Mouse (Mus musculus) adrenal gland, postnatal 10 days (tissue): ENCODE results near the gene Cd80. TPM values are rescaled to one million over a fixed set of nuclear protein-coding genes. Genes with fewer than 3 reads are reported as not detected.

Source experiments
- DNase-seq: peaks from one replicate; pipeline ENCODE4 v3.0.0; 2021; ENCODE audit warnings: mixed read lengths
- total RNA-seq, 2 experiments: library from RNA; stranded (reverse); gene quantifications; 2 replicates each; pipeline ENCODE4 v1.2.3; 2021

Cd80 gene
- total RNA-seq, 2 experiments from 2014 or later: 0.73 to 0.96 TPM

- no peak for DNase-seq
Measured at GRCm38 (mm10) chr16:38448458-38448857, 6.9 kb upstream of the Cd80 start.

- DNase-seq: no peak
Measured at GRCm38 (mm10) chr16:38450707-38451106, 4.7 kb upstream of the Cd80 start.

- DNase-seq: peak; percentile 26
Measured at GRCm38 (mm10) chr16:38451421-38452205, 3.7 kb upstream of the Cd80 start.

GRCm38 (mm10) chr16:38452442-38453202 lies 2.7 kb upstream of the Cd80 start, which contains the start of gene Adprh:
Adprh (minus strand) TSS chr16:38452703.
- peak; percentile 98 for DNase-seq

- DNase-seq: no peak
Measured at GRCm38 (mm10) chr16:38453203-38453553, 2.2 kb upstream of the Cd80 start.

DNA sequence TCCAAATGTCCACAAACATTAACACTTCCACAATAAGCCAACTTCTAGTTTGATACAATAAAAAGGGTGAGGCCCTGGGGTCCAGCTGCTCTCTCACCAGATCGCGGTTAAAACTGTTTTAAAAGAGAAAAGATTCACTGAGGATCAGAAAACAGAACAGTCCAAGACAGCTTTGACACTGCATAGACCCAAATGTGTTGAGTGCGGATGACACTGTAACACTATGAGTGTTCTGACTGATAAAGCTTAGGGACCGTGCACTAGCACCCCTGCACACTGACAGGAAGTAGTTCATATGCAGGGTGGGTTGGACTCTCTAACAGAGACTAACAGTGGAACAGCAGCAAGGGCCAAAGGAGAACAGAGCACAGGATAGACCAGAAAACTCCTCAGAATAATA lies 1.4 kb upstream of the Cd80 start:
- no peak for DNase-seq

DNA sequence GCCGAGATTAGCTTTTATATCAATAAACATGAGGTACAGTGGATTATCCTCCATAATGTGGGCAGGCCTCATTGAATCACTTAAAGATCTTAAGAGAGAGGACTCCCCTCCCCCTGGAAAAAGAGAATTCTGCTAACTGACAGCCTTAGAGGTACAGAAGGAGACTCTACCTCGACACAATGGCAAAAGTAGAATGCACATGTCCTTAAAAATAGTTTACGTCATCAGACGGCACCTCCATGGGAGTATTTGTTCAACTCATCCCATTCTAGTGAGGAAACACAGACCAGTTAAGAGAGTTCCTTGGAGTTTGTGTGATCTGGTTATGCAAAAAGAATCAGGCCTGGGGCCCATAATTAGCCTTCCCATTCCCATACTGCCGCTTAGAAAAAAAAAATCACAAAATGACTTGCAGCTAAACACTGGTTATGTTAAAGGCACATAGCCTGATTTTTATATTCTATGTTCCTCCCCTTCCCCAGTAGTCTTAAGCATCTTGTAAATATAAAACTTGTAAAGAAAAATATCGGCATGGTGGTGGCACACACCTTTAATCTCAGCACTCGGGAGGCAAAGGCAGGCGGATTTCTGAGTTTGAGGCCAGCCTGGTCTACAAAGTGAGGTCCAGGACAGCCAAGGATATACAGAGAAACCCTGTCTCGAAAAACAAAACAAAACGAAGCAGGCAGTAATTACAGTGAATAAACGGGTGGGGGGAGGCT lies 667 bp upstream of the Cd80 start:
- no peak for DNase-seq

- DNase-seq: no peak
Measured at GRCm38 (mm10) chr16:38456812-38457567, 1.6 kb downstream of the Cd80 start.

DNA sequence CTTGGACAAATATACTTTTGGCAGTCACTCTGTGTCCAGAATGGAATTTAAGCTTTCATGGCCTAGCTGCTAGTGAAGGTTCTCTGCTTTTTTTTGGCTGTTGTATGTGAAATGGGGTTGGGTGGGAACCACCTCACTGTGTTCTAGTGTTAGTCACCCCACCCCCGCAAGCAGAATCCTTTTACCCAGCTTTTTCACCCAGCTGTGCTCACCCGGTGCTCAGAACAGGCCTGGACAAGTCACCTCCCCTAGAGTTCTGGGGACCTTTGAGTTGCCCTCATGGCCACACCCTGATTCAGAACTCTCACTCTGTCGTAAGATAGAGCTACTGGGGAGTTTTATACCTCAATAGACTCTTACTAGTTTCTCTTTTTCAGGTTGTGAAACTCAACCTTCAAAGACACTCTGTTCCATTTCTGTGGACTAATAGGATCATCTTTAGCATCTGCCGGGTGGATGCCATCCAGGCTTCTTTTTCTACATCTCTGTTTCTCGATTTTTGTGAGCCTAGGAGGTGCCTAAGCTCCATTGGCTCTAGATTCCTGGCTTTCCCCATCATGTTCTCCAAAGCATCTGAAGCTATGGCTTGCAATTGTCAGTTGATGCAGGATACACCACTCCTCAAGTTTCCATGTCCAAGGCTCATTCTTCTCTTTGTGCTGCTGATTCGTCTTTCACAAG lies 3.4 kb downstream of the Cd80 start:
- no peak for DNase-seq

DNA sequence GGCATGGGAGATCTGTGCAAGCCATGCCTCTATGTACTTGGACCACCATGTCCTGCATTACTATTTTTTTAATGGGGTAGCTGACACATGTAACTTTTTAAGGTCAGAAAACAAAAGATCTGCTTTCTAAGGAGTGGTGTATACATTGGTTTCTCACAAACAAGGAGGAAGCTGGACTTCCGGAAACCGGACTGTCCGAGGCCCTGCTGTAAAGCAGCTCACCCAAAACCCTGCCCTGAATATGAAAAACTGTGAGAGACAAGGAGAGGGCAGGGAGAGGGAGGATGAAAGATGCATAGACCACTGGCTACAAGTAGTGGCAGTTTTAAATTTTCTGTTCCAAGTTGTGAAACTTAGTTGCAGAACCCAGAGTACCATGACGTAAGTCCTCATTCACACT lies 4.6 kb downstream of the Cd80 start:
- DNase-seq: no peak

DNA sequence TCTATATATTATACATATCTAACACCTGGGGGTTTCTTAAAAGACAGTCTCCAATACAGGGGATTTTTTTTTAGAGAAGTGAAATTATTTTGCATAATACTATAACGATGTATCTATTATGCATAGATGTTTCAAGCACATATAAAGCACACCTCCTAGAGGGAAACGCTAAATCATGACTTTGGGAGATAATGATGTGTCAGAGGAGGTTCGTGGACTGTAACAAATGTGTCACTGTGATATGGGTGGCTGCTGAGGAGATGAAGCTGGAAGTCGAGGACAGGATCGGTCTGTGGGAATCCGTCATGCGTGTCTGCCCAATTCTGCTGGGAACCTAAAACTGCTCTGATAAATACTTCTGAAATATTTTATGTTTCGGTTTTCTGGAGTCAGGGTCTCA lies 6.4 kb downstream of the Cd80 start:
- DNase-seq: no peak

- DNase-seq: no peak
Measured at GRCm38 (mm10) chr16:38462161-38462560, 6.8 kb downstream of the Cd80 start.

GRCm38 (mm10) chr16:38463305-38463704 lies 7.9 kb downstream of the Cd80 start:
- no peak for DNase-seq

DNA sequence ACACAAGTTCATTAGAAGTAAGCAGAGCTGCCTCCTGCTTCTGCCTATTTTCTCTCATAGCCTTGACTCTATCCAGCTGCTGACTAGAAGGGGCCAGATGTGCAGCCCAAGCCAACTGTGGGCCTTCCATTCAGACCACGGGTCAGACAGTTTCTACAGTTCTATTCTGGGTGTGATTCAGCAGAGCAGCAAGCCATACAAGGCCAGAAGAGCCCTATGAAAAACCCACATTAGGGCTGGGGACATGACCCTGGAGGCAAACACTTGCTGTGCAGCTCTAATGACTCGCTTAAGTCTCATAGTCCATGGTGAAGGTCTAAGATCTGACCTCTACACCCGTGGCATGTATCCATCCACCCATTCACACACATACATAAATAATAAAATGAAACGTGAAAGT lies 10.7 kb downstream of the Cd80 start:
- no peak for DNase-seq

DNA sequence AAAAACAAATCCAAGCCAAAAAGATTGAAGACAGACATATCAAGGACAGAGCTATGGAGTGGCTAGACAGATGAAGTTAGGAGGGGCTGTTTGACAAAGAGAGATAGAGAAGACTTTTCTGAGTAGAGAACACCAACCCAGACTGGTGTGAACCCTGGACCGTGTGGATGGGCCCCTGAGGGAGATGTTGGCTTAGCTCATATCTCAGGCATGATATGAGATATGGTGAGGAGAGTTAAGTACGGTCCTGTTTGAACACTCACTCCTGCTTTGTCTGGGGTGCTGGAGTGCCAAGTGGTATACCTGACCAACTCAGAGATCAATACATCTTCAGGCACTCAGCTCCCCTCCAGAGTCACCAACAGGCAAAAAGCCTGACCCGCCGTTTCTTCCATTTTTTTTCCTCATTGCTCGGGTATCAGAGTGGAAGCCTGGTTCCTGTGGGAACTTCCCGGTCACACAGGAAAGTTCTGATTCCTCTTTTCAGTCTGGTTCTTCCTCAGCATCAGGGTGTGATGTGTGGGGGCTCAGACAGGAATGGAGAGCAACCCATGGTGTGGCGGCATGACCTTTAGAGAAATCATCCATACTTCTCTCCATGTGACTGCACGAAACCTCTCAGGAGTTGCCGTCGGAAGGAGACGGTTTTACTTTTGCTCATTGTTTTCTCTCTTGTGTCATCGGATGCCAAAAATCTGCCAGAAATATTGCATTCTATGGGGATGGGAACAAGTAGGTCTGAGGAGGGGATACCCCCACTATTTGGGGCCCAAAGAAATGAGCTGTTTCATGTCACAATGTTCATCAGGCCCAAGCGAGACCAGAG lies 11.9 kb downstream of the Cd80 start:
- DNase-seq: no peak

- peak; percentile 51 for DNase-seq
Measured at GRCm38 (mm10) chr16:38467917-38468705, 12.8 kb downstream of the Cd80 start.

GRCm38 (mm10) chr16:38468706-38469018 lies 13.3 kb downstream of the Cd80 start:
- no peak for DNase-seq

- no peak for DNase-seq
Measured at GRCm38 (mm10) chr16:38469437-38469836, 14.1 kb downstream of the Cd80 start.

GRCm38 (mm10) chr16:38471697-38472506 lies 16.5 kb downstream of the Cd80 start:
- DNase-seq: no peak
